Mouse (Mus musculus) bone marrow, adult 2 months (tissue): ENCODE measurements around the gene Kdr.

Experiments used
- CTCF ChIP-seq: fragments of 200-500 bp; IDR thresholded peaks from 2 replicates; pipeline ENCODE4 v1.5.1; 2011; ENCODE audit warnings: low read length, control low read depth; ENCODE audit not compliant: control insufficient read depth, insufficient read depth
- POLR2A ChIP-seq: fragments of 200-500 bp; IDR thresholded peaks from 2 replicates; pipeline ENCODE4 v1.6.1; 2011; ENCODE audit warnings: low read depth, mild to moderate bottlenecking, control low read depth, low read length, borderline replicate concordance; ENCODE audit not compliant: control insufficient read depth

GRCm38 (mm10) chr5:75990212-75990611, 12.0 kb upstream of the Kdr start:
- TF ChIP-seq CTCF (no peak), POLR2A (no peak)
